Mouse (Mus musculus): ENCODE measurements around the gene Tmem167.

- TF ChIP-seq EP300 (optimal IDR thresholded peaks at IDR 0.05) (no peak), CTCF (IDR thresholded peaks at IDR 0.05; ENCODE audit: low read depth) (no peak)
Measured at GRCm38 (mm10) chr13:90183536-90183935, 94.6 kb downstream of the Tmem167 start.

Measured in stomach, postnatal 0 days (tissue).